Mouse (Mus musculus) liver, embryonic 14.5 days (tissue): Measurements from ENCODE around the gene Dnali1. TPM values are rescaled to one million over a fixed set of nuclear protein-coding genes. Genes with fewer than 3 reads are reported as not detected.

Experiments
- ATAC-seq: fragments of 200-750 bp; cut with Nextera tagmentation; 2 replicates; pipeline ENCODE4 v1.8.0; 2017; ENCODE audit warnings: moderate number of reproducible peaks, mild to moderate bottlenecking, moderate library complexity; ENCODE audit not compliant: insufficient read depth
- DNase-seq, 3 experiments: peaks; one replicate each; pipeline ENCODE4 v3.0.0-alpha.2; 2012 to 2013; ENCODE audit warnings: low read depth in 3 of 3, low spot score in 3 of 3
- H3K27ac ChIP-seq: fragments of 300-500 bp; sonication (generic); 2 replicates; pipeline ENCODE4 v1.5.1; 2014; ENCODE audit warnings: moderate library complexity, mild to moderate bottlenecking, control low read depth, inconsistent platforms
- H3K27me3 ChIP-seq: fragments of 300-500 bp; sonication (generic); 2 replicates; pipeline ENCODE4 v1.6.1; 2014; ENCODE audit warnings: mild to moderate bottlenecking, low read length, moderate library complexity; ENCODE audit not compliant: control insufficient read depth, insufficient read depth
- H3K36me3 ChIP-seq: fragments of 300-500 bp; sonication (generic); replicated peaks from 2 replicates; pipeline ENCODE4 v1.6.1; 2014; ENCODE audit warnings: low read depth; ENCODE audit not compliant: control insufficient read depth, insufficient read depth
- H3K4me1 ChIP-seq, 2 experiments: fragments of 200-500 bp in 1 of 2; fragments of 300-500 bp in 1 of 2; sonication (generic) in 1 of 2; replicated peaks; 2 replicates each; pipeline ENCODE4 v1.6.1; 2012 to 2014; ENCODE audit warnings: antibody characterized with exemption in 1 of 2, inconsistent platforms in 1 of 2, low read length in 1 of 2; ENCODE audit not compliant: control insufficient read depth in 2 of 2, insufficient read depth in 2 of 2
- H3K4me2 ChIP-seq: fragments of 300-500 bp; sonication (generic); 2 replicates; pipeline ENCODE4 v1.6.1; 2014; ENCODE audit warnings: low read depth, mild to moderate bottlenecking, control low read depth, moderate library complexity
- H3K4me3 ChIP-seq, 2 experiments: fragments of 200-500 bp in 1 of 2; fragments of 300-500 bp in 1 of 2; sonication (generic) in 1 of 2; 2 replicates each; pipeline ENCODE4 v1.5.1; 2012 to 2014; ENCODE audit warnings: low read depth in 2 of 2, low read length in 2 of 2, mild to moderate bottlenecking in 2 of 2, control low read depth in 1 of 2, inconsistent platforms in 1 of 2, moderate library complexity in 1 of 2; ENCODE audit not compliant: insufficient read depth in 1 of 2
- H3K9ac ChIP-seq: fragments of 300-500 bp; sonication (generic); replicated peaks from 2 replicates; pipeline ENCODE4 v1.6.1; 2014; ENCODE audit warnings: mild to moderate bottlenecking, control low read depth, moderate library complexity
- H3K9me3 ChIP-seq: fragments of 300-500 bp; sonication (generic); 2 replicates; pipeline ENCODE4 v1.6.1; 2016; ENCODE audit warnings: low read length, mixed read lengths; ENCODE audit not compliant: control insufficient read depth
- CTCF ChIP-seq: IDR thresholded peaks from 2 replicates; pipeline ENCODE4 v1.5.1; 2016; ENCODE audit warnings: antibody characterized with exemption, low read depth, control low read depth
- EP300 ChIP-seq: IDR thresholded peaks from 2 replicates; pipeline ENCODE4 v1.6.1; 2016; ENCODE audit warnings: antibody characterized with exemption, low read depth
- WGBS: fragments of 180-500 bp; shearing (Covaris S2); extraction: QIAGEN DNeasy Blood & Tissue Kit; methylation state at CpG from one replicate; pipeline ENCODE4 v1.1.7; 2014; ENCODE audit not compliant: insufficient replicate concordance; 5-methylcytosine and 5-hydroxymethylcytosine counted together
- polyA plus RNA-seq, 2 experiments: library from polyadenylated mRNA; depleted of rRNA in 1 of 2; stranded (reverse) in 1 of 2; unstranded in 1 of 2; fragments of >200 nt; fragmentation: Nextera tagmentation in 1 of 2; extraction: Ambion mirVana in 1 of 2; gene quantifications; 2 replicates each; pipeline versions ENCODE4 v1.2.1 to v1.2.3; 2012 to 2014

Gene Dnali1
- polyA plus RNA-seq, 2 experiments, result 0.10 TPM; not detected in 1

DNA sequence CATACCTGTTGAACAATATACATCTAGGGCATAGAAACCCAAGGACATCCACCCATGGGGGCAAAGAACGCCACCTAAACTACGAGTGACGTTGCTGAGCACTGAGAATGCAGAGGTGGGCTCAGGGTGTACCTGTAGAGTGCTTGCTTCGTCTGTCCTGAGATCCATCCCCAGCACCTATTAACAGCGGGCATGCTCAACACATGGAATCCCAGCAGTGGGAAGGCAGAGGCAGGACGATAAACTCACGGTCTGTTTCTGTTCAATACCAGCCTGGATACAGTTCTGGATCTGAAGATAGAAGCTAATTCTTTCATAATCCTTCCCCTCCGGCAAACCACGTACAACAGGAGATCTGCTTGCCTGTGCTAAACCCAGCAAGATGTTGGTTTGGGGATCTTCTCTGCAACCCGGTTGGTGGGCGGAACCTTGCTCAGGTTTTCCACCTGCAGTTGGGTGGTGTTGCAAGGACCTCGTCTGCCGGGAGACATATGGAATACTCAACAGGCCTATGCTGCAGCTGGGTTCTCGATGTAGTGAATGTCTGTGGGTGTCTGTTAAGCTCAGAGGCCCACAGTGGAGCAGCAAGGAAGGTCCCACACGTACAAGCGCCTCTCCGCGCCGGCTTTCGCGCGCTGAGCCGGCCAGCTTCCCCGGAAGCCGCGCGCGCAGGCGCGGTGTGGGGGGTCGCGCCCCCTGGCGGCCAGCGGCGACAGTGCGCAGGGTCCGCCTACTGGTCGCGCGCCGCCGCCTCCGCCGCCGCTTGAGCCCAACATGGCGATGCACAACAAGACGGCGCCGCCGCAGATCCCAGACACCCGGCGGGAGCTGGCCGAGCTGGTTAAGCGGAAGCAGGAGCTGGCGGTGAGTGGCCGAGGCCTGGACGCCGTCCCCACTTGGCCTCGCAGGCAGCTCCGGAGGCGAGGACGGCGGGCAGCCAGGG is 19.2 kb upstream of the Dnali1 start, which contains the start of gene Meaf6:
Meaf6 (plus strand) TSS at position 732 of the 943 bp plus-strand sequence.
- ATAC-seq (peak; percentile 89), DNase-seq (peak; percentile 70 to 74 (median 74))
- TF ChIP-seq CTCF (peak; percentile 65), EP300 (no peak)
- under 1% methylated on average over 63 of the region's 63 CpGs for WGBS
- peaks cover 11 to 13% of the 10 kb centered on the region in 2 experiments for H3K4me1 ChIP-seq
- peak within 1 kb of the TSS; percentile 77 for H3K9ac ChIP-seq
- H3K36me3 ChIP-seq, result peaks cover under 1% of the 10 kb centered on the region
- peak within 1 kb of the TSS; percentile 86 to 99 for H3K4me3 ChIP-seq
- peak within 1 kb of the TSS; percentile 97 for H3K4me2 ChIP-seq
- peak within 1 kb of the TSS; percentile 79 for H3K27ac ChIP-seq
- no peaks in the 10 kb centered on the region for H3K27me3 ChIP-seq
- no peaks in the 10 kb centered on the region for H3K9me3 ChIP-seq

DNA sequence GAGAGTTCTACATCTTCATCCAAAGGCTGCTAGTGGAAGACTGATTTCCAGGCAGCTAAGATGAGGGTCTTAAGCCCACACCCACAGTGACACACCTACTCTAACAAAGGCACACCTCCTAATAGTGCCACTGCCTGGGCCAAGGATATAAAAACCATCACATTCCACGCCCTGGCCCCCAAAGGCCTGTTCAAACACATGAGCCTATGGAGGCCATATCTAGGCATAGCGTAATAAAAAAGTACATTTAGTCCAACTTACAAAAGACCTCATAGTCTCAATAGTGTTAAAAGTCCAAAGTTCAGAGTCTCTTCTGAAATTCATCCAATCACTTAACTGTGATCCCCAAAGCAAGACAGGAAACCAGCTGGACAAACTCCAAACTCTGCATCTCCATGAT is 13.2 kb upstream of the Dnali1 start:
- no peak for TF ChIP-seq EP300
- no peak for TF ChIP-seq CTCF
- ATAC-seq (no peak), DNase-seq (no peak)
- Histone ChIP-seq H3K4me2 (no peak overlapping the region), H3K4me1 (peaks cover 2 to 5% of the 10 kb centered on the region in 2 experiments), H3K9me3 (no peaks in the 10 kb centered on the region), H3K27me3 (no peaks in the 10 kb centered on the region), H3K9ac (no peak overlapping the region), H3K36me3 (peaks cover 16% of the 10 kb centered on the region), H3K4me3 (no peak overlapping the region), H3K27ac (no peak overlapping the region)
- WGBS, result 88% methylated on average over 2 of the region's 2 CpGs

- TF ChIP-seq EP300, result no peak
- H3K9ac ChIP-seq, result no peak overlapping the region
- no peak overlapping the region for H3K27ac ChIP-seq
- peaks cover 26% of the 10 kb centered on the region for H3K36me3 ChIP-seq
- H3K4me2 ChIP-seq, result no peak overlapping the region
- no peaks in the 10 kb centered on the region for H3K27me3 ChIP-seq
- 76% methylated on average over 2 of the region's 2 CpGs for WGBS
- no peak for ATAC-seq
- H3K9me3 ChIP-seq, result no peaks in the 10 kb centered on the region
- H3K4me3 ChIP-seq, result no peak overlapping the region
- H3K4me1 ChIP-seq, result no peaks in the 10 kb centered on the region
- DNase-seq, result no peak
Measured at GRCm38 (mm10) chr4:125077700-125078099, 12.2 kb upstream of the Dnali1 start.

- TF ChIP-seq EP300, result no peak
- TF ChIP-seq CTCF, result no peak
- H3K9ac ChIP-seq, result peak within 1 kb of the TSS; percentile 84
- under 1% methylated on average over 78 of the region's 78 CpGs for WGBS
- ATAC-seq (peak; percentile 93), DNase-seq (peak; percentile 85 to 87 (median 86))
- peak within 1 kb of the TSS; percentile 98 for H3K4me2 ChIP-seq
- no peaks in the 10 kb centered on the region for H3K9me3 ChIP-seq
- H3K27me3 ChIP-seq, result no peaks in the 10 kb centered on the region
- peak within 1 kb of the TSS; percentile 82 to 95 for H3K4me3 ChIP-seq
- H3K27ac ChIP-seq, result peak within 1 kb of the TSS; percentile 5
- peaks cover 32% of the 10 kb centered on the region for H3K36me3 ChIP-seq
- peaks cover 10 to 11% of the 10 kb centered on the region in 2 experiments for H3K4me1 ChIP-seq
Measured at GRCm38 (mm10) chr4:125066490-125067370, 1.2 kb upstream of the Dnali1 start, which contains the start of gene Snip1. Snip1 (plus strand) TSS chr4:125066672.
